Mouse (Mus musculus): ENCODE measurements around the gene Mtx1. TPM values are rescaled to one million over a fixed set of nuclear protein-coding genes. Genes with fewer than 3 reads are reported as not detected.

Mtx1 gene
- polyA plus RNA-seq, 1 experiment, result 99.4 TPM

DNA sequence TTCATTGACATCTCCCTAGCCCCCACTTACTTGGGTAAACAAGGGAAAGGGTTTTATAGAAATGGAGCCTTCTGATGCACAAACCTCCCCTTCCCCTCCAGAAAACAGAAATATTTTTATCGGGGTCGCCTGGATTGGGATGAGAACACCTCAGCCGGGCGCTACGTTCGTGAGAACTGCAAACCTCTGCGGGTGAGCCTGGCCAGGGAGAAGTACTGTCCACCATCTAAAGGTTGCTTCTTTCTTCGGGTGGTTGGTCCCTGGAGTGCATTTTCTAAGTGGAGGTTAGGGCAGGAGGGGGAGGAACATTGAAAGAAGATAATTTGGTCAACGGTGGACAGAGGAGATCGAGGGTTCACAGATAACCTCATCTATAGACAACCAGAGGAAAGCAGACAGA is 51.3 kb downstream of the Mtx1 start:
- Histone ChIP-seq H3K27ac (ENCODE audit: insufficient read depth, low read length) (no peak overlapping the region), H3K36me3 (ENCODE audit: control insufficient read depth, insufficient read depth, low read length) (peaks cover 47% of the 10 kb centered on the region)

DNA sequence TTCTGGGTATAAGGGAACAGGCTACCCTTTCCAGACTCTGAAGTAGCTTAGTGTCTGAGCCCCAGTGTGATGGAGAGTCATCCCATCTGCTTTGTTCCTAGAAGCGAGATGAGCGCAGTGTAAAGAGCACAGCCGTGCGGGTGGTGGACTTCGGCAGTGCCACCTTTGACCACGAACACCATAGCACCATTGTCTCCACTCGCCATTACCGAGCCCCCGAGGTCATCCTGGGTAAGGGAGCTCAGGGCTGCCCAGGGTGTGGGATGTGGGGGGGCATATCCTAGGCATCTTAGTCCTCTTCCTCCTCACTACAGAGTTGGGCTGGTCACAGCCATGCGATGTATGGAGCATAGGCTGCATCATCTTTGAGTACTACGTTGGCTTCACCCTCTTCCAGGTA is 52.0 kb downstream of the Mtx1 start:
- WGBS, result 96% methylated on average over 11 of the region's 11 CpGs

More for the DNA sequence above, 51.3 kb downstream of the Mtx1 start:
- no peak for DNase-seq (ENCODE audit: low read depth in 1 of 2, low spot score in 2 of 2)
- 93% methylated on average over 10 of the region's 10 CpGs for WGBS
- Histone ChIP-seq H3K4me1 (ENCODE audit: control insufficient read depth, insufficient read depth, insufficient read length) (peaks cover 3% of the 10 kb centered on the region; the same call in 1 of the 2 replicates), H3K27me3 (ENCODE audit: control insufficient read depth, insufficient read depth, low read length) (no peaks in the 10 kb centered on the region), H3K4me3 (ENCODE audit: extremely low read depth, insufficient read depth, insufficient read length) (no peak overlapping the region)
- TF ChIP-seq POLR2A (IDR thresholded peaks at IDR 0.05; ENCODE audit: low read depth, low read length), result no peak

DNA sequence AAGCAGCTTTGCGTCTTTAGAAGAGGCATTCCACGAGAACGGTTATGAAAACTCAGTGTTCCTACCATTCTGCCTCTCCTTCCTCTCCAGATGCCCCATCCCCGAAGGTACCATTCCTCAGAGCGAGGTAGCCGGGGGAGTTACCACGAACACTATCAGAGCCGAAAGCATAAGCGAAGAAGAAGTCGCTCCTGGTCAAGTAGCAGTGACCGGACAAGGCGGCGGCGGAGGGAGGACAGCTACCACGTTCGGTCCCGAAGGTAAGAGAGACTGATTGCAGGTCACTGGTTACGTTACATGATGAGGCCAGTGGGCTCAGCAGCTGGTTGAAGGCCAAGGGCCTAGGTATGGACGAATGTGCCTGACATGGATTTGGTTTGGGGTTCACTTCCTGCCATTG is 59.9 kb downstream of the Mtx1 start:
- TF ChIP-seq POLR2A (IDR thresholded peaks at IDR 0.05; ENCODE audit: low read depth, low read length), result no peak
- TF ChIP-seq CTCF (IDR thresholded peaks at IDR 0.05; ENCODE audit: extremely low read depth, insufficient read depth, insufficient read length, insufficient replicate concordance), result no peak
- H3K27ac ChIP-seq (ENCODE audit: insufficient read depth, low read length), result no peak overlapping the region

More for the DNA sequence above, 52.0 kb downstream of the Mtx1 start:
- no peak for DNase-seq (ENCODE audit: low read depth in 1 of 2, low spot score in 2 of 2)
- peaks cover 50% of the 10 kb centered on the region for H3K36me3 ChIP-seq (ENCODE audit: control insufficient read depth, insufficient read depth, low read length)
- TF ChIP-seq POLR2A (IDR thresholded peaks at IDR 0.05; ENCODE audit: low read depth, low read length) (no peak), CTCF (IDR thresholded peaks at IDR 0.05; ENCODE audit: extremely low read depth, insufficient read depth, insufficient read length, insufficient replicate concordance) (no peak)
- H3K4me3 ChIP-seq (ENCODE audit: extremely low read depth, insufficient read depth, insufficient read length), result no peak overlapping the region
- H3K4me1 ChIP-seq (ENCODE audit: control insufficient read depth, insufficient read depth, insufficient read length), result peaks cover 3% of the 10 kb centered on the region; the same call in 1 of the 2 replicates
- no peaks in the 10 kb centered on the region for H3K27me3 ChIP-seq (ENCODE audit: control insufficient read depth, insufficient read depth, low read length)
- H3K27ac ChIP-seq (ENCODE audit: insufficient read depth, low read length), result no peak overlapping the region

DNA sequence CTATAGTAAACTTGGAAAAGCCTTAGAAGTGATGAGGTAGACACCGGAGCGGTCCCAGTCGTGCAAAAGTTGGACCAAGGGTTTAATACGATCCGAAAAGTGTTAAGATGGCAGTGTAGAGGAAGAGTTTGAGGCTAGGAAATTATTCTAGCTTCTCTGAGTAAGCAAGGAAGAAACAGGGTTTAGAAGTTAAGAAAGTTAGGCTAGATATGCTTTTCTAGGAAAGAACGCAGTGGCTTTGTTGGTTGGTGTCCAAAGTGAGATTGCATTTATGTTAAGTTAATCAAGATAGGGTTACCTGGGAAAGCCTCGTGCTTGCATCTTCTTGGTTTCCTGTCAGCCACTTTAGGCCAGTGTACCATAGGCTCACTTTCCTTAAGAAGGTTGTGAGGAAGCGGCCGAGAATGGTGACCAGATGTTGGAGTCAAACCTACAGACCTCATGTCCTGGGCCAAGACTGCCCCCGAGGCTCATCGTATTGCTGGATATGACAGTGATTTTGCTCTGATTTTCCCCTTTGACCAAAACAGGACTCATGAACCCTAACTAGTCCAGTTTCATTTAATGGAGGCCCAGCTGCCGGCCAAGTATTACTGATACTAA is 61.5 kb downstream of the Mtx1 start:
- WGBS, result 21% methylated on average over 12 of the region's 12 CpGs
- Histone ChIP-seq H3K27ac (ENCODE audit: insufficient read depth, low read length) (peak overlapping the region; percentile 54), H3K36me3 (ENCODE audit: control insufficient read depth, insufficient read depth, low read length) (peaks cover 27% of the 10 kb centered on the region), H3K4me3 (ENCODE audit: extremely low read depth, insufficient read depth, insufficient read length) (peak overlapping the region; percentile 65), H3K27me3 (ENCODE audit: control insufficient read depth, insufficient read depth, low read length) (no peaks in the 10 kb centered on the region), H3K4me1 (ENCODE audit: control insufficient read depth, insufficient read depth, insufficient read length) (peaks cover 3% of the 10 kb centered on the region; the same call in 1 of the 2 replicates)
- no peak for DNase-seq (ENCODE audit: low read depth in 1 of 2, low spot score in 2 of 2)
- TF ChIP-seq CTCF (IDR thresholded peaks at IDR 0.05; ENCODE audit: extremely low read depth, insufficient read depth, insufficient read length, insufficient replicate concordance) (no peak), POLR2A (IDR thresholded peaks at IDR 0.05; ENCODE audit: low read depth, low read length) (no peak)

More for the DNA sequence above, 59.9 kb downstream of the Mtx1 start:
- Histone ChIP-seq H3K4me1 (ENCODE audit: control insufficient read depth, insufficient read depth, insufficient read length) (peaks cover 3% of the 10 kb centered on the region; the same call in 1 of the 2 replicates), H3K36me3 (ENCODE audit: control insufficient read depth, insufficient read depth, low read length) (peaks cover 35% of the 10 kb centered on the region), H3K27me3 (ENCODE audit: control insufficient read depth, insufficient read depth, low read length) (no peaks in the 10 kb centered on the region), H3K4me3 (ENCODE audit: extremely low read depth, insufficient read depth, insufficient read length) (no peak overlapping the region)
- 95% methylated on average over 19 of the region's 19 CpGs for WGBS
- no peak for DNase-seq (ENCODE audit: low read depth in 1 of 2, low spot score in 2 of 2)

DNA sequence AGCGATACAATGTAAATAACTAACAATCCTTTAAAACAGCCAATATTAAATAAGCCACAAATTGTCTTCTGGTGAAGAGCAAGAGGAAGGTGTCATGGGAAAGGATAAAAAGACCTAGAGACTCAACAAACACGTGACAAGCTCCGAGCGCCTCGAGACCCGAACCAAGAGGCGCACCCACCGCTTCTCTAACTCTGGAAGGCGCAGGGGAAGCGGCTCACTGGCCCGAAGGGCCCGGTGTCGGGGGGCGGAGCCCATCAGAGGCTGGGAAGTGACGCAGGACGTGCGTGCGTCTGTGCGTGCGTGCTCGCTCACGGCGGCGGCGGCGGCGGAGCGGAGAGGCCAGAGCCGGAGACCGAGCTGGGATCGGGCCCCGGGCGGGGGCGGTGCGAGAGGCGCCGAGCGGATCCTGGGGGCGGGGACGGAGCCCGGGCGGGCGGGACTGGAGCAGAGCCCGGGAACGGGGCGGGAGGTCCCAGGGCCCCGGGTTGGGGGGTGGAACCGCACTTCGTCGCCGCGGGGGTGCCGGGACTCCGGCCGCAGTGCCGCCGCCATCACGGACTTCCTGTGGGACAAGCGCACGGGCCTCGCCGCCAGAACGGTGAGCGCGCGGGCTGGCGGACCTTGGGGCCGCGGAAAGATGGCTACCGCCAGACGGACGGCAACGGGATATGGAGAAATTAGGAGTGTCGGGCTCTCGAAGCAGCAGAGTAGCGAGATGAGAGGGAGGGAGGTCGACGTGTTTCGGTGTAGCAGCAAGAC is 62.2 kb downstream of the Mtx1 start, which contains the start of gene Clk2:
Gene Clk2 (plus strand): TSS at position 290 of the 762 bp plus-strand sequence.
- DNase-seq (ENCODE audit: low read depth in 1 of 2, low spot score in 2 of 2), result peak; percentile 74 to 93
- Histone ChIP-seq H3K4me3 (ENCODE audit: extremely low read depth, insufficient read depth, insufficient read length) (peak within 1 kb of the TSS; percentile 65), H3K4me1 (ENCODE audit: control insufficient read depth, insufficient read depth, insufficient read length) (peaks cover 3% of the 10 kb centered on the region), H3K27me3 (ENCODE audit: control insufficient read depth, insufficient read depth, low read length) (peaks cover 3% of the 10 kb centered on the region; the same call in 1 of the 2 replicates), H3K27ac (ENCODE audit: insufficient read depth, low read length) (peak within 1 kb of the TSS; percentile 54), H3K36me3 (ENCODE audit: control insufficient read depth, insufficient read depth, low read length) (peaks cover 21% of the 10 kb centered on the region)
- under 1% methylated on average over 78 of the region's 79 CpGs for WGBS
- TF ChIP-seq CTCF (IDR thresholded peaks at IDR 0.05; ENCODE audit: extremely low read depth, insufficient read depth, insufficient read length, insufficient replicate concordance) (no peak), POLR2A (IDR thresholded peaks at IDR 0.05; ENCODE audit: low read depth, low read length) (peak; percentile 77)

DNA sequence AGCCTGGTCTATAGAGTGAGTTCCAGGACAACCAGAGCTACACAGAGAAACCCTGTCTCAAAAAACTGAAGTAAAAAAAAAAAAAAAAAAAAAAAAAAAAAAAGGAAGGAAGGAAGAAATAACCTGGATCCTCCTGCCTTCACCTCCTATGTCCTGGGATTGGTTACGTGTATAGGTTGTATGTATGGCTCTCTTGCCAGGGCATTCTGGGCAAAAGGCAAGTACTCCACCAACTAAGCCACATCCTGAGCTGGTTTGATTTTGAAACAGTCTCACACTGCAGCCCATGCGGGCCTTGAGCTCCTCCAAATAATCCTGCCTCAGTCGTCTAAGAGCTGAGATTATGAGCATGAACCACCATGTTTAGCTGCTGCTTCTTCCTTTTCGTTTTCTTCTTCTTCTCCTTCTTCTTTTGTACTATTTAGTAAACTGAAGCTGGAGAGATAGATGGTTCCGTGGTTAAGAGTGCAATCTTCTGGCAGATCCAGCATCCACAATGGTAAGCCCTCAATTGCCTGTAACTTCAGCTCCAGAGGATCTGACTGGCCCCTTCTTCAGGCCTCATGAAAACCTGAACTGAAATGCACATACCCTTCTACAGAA is 63.1 kb downstream of the Mtx1 start:
- WGBS, result 29% methylated on average over 5 of the region's 5 CpGs
- Histone ChIP-seq H3K27ac (ENCODE audit: insufficient read depth, low read length) (peak overlapping the region; percentile 27; the same call in 1 of the 2 replicates), H3K27me3 (ENCODE audit: control insufficient read depth, insufficient read depth, low read length) (peaks cover 7% of the 10 kb centered on the region), H3K36me3 (ENCODE audit: control insufficient read depth, insufficient read depth, low read length) (peaks cover 12% of the 10 kb centered on the region), H3K4me1 (ENCODE audit: control insufficient read depth, insufficient read depth, insufficient read length) (peaks cover 5% of the 10 kb centered on the region), H3K4me3 (ENCODE audit: extremely low read depth, insufficient read depth, insufficient read length) (no peak overlapping the region)
- no peak for DNase-seq (ENCODE audit: low read depth in 1 of 2, low spot score in 2 of 2)
- TF ChIP-seq POLR2A (IDR thresholded peaks at IDR 0.05; ENCODE audit: low read depth, low read length) (no peak), CTCF (IDR thresholded peaks at IDR 0.05; ENCODE audit: extremely low read depth, insufficient read depth, insufficient read length, insufficient replicate concordance) (no peak)

Data from spleen, adult 2 months (tissue).